Mouse (Mus musculus) NIH3T3 (cell line): ENCODE results near the gene Ttc41.

Experiments
- DNase-seq: peaks from one replicate; pipeline ENCODE4 v3.0.0-alpha.2; 2012; ENCODE audit warnings: low read depth

Gene Ttc41

DNA sequence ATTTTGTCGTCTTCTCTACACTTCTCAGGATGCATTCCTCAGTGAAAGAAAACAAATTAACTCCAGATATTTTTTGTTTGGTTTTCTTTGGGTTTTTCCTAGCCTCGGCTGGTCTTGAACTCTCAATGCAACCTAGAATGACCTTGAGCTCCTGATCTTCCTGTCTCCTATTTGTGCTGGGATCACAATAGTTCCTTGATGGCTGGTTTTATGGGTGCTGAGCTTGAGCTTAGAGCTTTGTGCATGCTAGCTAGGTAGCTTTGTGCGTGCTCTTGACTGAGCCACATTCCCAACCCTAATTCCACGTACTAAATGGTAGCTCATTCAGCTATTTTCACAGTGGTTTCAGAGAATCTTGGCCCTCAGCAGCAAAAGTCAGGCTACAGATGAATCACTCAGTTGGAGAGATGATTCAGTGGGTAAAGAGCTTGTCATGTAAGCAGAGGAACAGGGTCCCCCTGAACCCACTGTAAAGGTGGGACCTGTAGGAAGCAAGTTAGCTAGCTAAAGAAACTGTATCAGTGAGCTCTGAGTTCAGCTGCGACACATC is 78.6 kb downstream of the Ttc41 start:
- peak; percentile 73 for DNase-seq

DNA sequence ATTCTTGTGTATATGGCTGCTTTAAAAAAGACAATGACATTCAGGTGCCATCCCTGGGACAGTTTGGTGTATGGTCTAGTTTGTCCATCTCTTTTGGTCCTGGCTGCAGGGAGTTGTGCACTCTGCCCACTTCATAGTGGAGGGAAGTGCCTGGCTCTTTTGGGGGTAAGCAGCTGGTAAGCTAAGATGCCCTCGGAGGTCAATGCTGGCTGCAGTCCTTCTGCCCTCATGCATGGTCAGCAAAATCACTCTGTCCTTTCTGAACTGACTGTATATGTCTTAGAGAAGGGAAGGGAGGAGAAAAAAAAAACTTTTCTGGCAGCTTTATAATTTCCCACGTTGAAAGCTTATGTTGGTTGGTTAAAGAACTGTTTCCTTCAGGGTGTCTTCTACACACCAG is 79.8 kb downstream of the Ttc41 start:
- no peak for DNase-seq

DNA sequence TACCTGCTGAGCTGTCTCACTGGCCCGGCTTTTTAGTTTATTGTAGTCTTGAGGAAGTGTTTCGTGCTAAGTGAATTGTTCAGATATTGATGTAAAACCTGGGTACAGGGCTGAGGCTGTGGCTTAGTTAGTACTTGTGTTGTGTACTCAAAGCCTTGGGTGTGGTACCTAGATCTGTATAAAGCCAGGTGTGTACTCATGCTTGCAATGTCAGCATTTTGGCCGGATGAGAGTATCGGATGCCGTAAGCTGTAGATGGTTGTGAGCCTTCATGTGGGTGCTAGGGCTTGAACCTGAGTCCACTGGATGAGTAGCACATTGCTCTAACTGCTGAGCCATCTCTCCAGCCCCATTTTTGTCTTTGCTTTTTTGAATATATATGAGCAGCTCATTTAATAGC is 80.5 kb downstream of the Ttc41 start:
- DNase-seq = no peak

DNA sequence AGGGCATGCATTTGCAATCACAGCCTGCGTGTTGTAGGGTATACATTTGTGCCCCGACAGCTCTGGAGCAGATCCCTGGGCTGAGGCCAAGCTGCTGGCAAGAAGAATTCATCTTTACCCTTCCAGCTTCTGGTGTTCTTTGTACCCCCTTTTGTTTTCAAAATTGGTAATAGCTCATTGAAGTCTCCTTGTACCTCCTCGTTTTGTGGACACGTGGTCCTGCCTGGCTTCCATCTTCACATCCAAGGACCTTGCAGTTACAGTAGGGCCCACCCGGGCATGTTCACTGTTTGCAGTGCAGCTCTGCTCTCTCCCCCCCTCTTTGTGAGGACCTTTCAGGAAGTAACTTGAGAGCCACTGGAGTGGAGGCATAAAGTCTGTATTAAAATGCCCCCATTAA is 82.6 kb downstream of the Ttc41 start:
- DNase-seq = no peak

DNA sequence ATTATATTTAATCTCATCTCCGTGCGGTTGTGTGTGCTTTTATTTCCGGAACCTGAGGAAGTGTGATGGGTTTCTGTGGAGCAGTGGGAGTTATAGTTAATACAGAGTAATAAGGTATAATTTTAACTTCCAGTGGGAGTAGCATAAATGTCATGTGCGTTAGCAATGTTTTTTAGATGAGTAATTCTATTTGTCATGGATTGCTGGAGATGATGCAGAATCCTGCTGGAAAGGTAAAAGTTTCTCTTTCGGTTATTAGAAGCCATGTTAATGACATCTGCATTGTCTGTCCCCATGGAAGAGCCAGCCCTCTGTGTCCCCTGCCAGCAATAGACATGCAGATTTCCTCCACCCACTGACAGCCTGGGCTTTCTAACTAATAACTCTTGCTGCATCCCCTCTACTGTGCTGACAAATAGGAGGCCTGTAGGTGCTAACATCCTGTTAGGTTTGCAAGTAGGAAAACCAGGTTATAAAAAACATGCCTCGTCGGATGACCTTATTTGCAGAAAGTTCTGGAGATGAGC is 83.6 kb downstream of the Ttc41 start:
- DNase-seq = no peak

DNA sequence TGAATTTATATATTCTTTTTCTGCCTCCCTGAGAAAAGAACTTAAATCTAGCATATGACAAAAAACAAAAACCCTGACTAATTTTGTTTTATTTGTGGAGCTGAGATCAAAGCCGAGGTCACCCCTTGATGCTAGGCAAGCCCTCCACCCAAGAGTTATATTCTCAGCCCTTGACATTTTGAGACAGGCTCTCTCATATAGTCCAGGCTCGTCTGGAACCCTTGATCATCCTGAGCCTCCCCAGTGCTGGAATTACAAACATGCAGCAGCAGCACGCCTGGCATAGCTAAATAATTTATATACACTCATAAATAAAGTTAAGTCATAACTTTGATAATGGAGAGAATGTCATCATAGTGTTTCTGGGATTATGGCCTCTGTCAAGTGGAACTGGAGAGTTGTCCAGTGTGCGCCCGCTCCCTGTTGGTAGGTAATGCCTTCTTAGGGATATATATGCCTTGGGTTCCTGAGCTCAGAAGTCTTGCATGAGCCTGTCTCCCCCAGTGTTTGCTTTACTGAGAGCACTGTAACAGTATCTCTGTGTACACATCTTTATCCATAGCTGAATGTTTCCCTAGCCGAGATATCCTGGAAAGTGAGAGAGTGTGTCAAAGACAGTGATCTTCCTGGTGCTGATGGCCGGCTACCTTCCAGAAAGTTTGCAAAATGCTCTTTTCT is 86.0 kb downstream of the Ttc41 start:
- DNase-seq = peak; percentile 41

DNA sequence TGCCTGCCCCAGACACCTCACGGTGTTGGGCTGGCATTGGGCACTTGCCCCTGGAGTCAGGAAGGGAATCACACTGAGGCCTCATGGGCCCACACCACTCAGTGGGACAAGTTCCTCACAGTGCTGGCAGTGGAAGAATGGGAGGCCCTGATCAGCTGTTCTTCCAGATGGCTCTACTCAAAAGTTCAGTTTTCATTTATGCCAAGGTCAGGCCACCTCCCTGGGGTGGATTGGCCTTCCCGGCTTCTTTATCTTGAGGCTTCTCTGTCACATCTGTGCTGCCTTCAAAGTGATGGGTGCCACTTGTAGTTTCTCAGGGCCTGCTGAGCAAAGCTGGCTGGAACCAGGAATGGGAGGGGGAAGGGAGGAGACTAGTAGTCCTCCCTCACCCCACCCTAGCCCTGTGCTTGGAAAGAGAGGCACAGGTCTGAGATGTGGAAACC is 87.9 kb downstream of the Ttc41 start:
- DNase-seq = no peak

DNA sequence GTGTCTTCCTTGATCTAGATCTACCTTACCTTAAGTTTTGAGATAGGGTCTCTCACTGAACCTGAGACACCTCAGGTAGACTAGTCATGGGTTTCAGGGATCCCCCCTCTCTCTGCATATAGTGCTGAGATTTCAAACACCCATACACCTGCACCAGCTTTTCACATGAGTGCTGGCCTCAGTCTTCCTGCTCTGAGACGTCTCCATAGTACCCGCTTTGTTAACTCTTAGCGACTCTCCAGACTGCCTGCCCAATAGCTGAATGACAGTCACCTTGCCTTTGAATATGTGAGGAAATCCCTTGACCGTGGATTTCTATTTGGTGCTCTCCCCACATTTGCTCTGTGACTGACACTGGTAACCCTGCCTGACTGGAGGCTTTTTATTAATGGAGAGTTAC is 88.6 kb downstream of the Ttc41 start:
- no peak for DNase-seq

DNA sequence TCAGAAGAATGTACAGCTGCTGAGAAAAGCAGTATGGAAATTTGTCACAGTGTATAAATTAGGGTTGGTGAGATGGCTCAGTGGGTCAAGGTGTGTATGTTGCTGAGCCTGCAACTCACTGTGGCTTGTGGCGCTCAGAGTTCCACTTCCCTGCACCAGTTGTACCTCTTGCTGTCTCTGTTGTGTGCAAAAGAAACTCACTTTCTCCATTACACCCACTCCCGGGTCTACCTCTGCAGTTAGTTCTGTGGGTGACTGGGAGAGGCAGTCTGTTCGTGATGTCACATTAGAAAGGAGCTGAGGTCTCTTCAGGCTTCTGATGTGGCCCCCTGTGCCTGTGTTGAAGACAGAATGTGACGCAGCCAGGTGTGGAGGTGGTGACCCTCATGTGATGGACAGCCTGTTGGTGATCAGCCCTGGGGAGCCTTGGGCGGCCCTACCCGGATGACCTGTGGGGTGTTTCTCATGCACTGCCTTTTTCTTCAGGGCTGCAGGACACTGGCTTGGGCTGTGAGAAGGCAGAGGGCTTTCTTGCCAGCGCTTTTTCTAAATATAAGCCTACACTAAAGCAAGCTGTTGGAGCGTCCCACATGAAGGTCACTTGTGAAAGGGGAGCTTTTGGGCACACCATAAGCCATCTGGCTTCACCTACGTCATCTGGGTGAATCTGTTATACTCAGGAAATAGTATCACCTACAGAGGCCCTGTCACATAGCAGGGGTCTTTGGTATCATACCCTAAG is 89.4 kb downstream of the Ttc41 start:
- DNase-seq = no peak

DNA sequence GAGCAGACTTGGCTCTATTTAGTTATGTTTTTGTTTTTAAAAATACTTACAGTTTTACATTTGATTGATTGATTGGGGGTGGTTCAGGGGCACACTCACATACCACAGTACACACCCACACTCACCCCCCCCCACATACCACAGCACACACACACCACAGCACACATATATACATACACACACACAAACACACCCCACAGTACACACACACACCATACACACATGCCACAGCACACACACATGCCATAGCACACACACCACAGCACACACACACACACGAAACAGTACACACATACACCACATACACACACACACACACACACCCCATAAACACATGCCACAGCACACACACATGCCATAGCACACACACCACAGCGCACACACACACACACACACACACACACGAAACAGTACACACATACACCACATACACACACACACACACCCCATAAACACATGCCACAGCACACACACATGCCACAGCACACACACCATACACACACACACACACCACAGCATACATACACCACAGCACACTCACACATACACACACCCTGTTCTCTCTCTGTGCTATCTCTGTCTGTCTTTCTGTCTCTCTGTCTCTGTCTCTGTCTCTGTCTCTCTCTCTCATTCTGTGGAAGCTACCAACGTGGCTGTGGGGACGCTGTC is 90.6 kb downstream of the Ttc41 start:
- DNase-seq = no peak

DNA sequence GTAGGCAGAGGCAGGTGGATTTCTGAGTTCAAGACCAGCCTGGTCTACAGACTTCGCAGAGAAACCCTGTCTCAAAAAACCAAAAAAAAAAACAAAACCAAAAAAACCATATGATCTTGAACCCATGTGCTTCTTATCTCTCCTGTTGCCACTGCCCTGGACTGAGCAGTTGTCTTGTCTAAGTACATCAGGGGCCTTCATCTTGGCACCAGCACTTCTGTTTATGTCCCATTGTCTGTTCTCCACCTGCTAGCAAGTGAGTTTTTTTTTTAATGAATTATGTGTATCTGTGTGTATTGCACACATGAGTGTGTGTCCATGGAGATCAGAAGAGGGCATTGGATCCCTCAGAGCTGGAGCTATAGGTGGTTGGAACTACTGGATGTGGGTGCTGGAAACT is 101.8 kb downstream of the Ttc41 start:
- no peak for DNase-seq

DNA sequence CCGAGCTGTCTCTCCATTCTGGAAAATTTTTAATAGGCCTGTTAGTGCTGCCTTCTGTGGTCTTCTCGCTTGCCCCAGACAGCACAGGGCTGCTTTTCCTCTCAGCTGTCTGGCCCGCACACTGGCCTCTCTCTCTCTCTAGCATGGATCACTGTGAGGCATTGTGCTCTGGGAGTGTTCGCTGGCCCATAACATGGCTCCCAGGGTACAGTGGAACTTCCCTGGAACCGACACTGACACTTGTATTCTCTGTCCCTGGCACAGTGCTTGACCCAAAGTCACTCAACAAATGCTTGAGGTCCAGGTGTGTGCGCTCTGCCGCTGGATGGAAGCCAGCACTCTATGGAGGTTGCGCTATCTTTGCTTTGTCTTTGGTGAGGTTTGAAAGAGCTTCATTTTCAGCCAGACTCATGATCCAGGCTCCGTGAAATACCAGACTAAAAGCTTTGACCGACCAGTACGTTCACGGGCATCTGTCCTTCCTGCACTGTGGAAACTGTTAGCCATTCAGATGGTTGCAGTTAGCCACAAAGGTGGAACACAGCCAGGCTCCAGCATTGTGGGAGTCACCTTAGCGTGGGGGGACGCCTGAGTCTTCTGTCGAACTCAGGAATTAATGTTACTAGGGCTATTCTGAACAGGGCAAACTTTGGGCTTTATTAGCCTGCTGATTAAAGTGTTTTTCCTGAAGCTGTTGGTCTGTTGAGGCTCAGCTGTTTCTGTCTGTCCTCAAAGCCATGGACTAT is 102.6 kb downstream of the Ttc41 start:
- no peak for DNase-seq

DNA sequence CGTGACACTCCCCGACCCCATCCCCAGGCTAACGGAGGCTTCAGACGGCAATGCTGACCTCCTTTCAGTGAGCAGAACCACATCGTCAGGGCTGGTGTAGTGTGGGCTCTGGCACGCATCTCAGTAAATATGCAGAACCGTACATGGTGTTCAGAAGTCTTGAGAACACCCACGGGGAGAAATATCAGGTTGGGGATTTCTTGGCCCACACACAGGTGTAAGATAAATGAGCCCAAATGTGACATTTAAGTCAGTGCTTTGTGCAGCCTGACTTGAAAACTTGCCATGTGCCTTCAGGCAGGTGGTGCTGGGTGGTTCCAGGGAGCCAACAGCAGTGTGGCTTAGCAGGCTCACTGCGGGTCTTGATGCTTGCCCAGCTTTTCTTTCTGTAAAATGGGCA is 104.4 kb downstream of the Ttc41 start:
- DNase-seq = no peak

DNA sequence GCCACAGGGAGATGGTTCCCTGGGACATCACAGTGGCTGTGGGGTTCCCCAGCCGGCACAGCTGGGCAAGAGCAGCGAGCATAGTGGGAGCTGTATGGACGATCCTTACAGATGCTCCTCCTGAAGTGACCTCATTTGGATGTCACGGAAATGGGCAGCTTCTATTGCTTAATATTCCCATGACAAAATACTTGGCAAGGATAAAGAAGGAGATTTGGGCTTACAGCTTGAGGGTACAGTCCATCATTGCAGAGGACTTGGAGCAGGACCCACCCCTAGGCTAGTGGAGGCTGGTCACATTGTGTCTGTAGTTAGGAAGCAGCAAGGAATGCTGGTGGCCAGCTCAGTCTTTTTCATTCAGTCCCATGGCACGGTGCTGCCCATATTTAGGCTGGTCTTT is 105.0 kb downstream of the Ttc41 start:
- no peak for DNase-seq

DNA sequence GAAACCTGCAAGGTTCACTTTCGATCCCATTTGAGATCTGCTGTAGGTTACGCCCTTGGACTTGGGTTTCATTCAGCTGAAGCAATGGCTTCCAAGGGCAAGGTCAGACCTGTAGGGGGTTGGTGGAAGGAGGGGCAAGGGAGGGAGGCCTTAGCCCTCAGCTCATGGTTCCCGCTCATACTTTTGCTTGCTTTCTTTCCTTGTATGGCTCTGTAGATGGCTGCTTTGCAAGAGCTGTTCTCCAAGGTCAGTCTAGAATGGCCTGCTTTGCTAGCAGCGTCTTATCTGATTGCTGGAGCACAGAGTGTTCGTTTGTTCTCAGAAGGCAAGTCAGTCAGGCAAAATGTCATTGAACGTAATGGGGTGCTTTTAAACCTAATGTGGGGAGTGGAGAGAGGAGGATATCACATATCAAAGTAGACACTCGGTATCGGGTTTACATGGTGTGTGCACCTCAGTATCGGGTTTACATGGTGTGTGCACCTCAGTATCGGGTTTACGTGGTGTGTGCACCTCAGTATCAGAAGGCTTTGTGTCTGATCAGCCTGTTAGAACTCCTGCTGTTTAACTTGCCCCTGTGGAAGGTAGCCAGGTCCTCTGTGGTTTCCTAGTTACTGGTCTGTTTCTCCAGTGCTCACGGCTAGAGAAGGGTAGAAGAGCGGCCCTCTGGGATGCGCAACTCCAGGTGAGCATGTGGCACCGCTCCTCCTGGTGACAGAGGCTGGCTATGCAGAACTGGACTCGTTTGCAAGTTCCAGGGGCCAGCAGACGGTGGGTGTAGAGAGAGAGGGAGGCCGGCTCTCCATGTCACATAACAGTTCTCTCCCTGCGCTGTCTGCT is 108.9 kb downstream of the Ttc41 start:
- no peak for DNase-seq

DNA sequence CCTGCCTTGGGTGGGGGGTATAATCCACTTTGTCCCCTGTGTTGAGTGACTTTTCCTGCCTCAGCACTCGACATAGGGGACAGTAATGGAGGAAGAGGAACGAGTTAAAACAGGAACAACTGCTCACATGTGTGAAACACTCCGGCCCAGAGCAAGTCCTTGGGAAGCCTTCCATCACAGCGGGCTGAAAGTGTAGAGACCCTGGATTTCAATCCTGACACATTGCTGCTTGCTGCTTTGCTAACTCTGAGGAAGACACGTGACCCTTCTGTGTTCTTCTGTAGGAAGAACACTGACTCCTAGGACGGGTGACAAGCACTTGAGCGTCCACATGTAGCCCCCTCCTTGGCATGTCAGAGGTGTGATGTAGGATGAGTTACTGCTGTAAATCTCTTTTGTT is 109.5 kb downstream of the Ttc41 start:
- DNase-seq = no peak

DNA sequence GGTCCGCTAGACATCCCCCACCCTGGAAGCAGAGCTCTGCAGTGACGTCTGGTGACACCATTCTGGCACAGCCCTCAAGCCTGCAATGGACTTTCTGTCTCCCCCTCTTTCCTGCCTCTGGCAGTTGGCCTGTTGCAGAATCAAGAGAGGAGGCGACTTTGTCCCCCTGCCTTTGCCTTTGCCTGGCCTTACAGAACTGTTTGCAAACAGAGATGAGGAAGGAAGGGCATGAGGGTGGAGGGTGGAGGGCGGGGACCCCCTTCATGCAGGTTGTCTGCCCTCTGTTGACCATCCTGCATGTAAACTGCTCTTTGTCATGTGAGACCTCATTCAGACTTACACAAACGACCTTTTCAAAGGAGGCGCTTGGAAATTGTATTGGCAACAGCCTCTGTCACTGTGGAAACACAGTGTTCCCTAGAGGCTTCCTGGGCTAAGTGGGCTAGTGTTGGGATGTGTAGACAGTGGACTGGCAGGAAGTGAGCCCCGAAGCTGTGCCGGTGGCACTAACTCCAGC is 114.1 kb downstream of the Ttc41 start:
- DNase-seq = no peak

DNA sequence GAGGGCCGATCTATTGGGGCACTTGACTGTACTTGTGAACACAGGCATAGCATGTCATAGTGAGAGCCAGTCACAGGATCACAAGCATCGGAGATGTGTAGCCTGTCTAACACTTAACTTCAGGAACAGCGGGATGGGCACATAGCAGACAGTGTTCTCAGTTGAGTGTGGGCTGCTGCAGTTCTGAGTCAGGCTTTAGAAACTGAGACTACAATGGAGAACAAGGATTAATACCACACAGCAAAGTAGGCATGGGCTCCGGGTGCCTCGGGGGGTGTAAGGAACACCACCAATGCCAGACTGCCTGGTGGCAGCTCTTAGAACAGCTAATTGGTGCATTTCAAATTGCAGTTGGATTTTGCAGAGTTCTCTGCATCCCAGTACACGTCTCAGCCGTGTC is 115.4 kb downstream of the Ttc41 start:
- DNase-seq = no peak

DNA sequence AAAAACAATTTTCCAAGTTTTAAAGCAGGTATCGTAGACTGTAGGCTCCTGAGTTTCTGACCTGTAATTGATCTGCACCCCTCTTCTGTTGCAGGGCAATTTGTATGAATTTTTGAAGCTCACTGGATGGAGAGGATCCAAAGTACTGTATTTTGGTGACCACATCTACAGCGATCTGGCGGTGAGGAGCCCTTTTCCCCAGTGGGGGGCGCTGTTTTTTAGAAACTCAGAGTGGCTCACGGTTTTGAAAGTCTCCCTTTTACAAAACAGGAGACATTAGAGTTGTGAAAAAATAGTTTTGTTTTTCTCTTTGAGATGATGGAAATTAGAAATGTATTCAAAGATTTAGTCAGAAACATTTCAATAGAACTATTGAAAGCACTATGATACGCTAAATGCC is 118.5 kb downstream of the Ttc41 start:
- DNase-seq = peak; percentile 31

DNA sequence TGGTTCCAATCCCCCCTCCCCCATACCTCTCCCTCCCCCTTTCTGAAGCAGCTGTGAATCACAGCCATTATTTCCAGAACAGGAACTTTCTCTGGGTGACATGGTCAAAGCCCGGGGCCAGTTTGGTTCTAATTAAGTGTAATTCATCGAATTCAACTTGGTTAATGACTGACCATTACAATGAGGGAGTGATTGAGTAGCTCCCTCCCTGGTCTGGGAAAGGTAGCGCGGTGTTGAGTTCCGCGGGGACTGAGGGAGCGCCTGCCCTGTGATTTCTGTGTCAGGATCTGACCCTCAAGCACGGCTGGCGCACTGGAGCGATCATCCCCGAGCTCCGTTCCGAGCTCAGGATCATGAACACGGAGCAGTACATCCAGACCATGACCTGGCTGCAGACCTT is 119.3 kb downstream of the Ttc41 start:
- DNase-seq = no peak
